Mouse (Mus musculus): ENCODE results near the gene Mgat5.

GRCm38 (mm10) chr1:127216979-127217378, 12.2 kb downstream of the Mgat5 start:
- TF ChIP-seq GATA1 (IDR thresholded peaks at IDR 0.05; ENCODE audit: low read length): no peak
- TF ChIP-seq TAL1 (IDR thresholded peaks at IDR 0.05; ENCODE audit: low read length): no peak

Data from erythroblast, embryonic 14.5 days (primary cell).